Mouse (Mus musculus) CD8-positive naive resting alpha-beta T cell, adult 2 months (primary cell): ENCODE data around the gene Fbxl20.

Source experiments
- DNase-seq, 2 experiments: peaks; one replicate each; pipeline ENCODE4 v3.0.0; 2022; ENCODE audit warnings: low read depth in 2 of 2, low spot score in 2 of 2

Gene Fbxl20

DNA sequence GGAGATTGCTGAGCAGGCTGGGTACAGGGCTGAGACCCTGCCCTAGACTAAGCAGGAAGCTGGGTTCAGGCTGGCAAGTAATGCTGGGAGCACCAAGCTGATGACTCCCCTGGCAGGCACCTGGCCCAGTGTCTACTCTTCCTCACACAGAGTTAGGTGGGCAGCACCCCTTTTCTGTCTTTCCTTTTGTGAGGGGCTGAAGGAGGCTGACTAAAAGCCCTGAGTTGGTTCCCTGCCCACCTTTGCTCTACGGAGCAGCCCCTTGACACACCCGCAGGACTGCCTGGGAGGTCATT lies 99.7 kb downstream of the Fbxl20 start:
- DNase-seq: no peak

DNA sequence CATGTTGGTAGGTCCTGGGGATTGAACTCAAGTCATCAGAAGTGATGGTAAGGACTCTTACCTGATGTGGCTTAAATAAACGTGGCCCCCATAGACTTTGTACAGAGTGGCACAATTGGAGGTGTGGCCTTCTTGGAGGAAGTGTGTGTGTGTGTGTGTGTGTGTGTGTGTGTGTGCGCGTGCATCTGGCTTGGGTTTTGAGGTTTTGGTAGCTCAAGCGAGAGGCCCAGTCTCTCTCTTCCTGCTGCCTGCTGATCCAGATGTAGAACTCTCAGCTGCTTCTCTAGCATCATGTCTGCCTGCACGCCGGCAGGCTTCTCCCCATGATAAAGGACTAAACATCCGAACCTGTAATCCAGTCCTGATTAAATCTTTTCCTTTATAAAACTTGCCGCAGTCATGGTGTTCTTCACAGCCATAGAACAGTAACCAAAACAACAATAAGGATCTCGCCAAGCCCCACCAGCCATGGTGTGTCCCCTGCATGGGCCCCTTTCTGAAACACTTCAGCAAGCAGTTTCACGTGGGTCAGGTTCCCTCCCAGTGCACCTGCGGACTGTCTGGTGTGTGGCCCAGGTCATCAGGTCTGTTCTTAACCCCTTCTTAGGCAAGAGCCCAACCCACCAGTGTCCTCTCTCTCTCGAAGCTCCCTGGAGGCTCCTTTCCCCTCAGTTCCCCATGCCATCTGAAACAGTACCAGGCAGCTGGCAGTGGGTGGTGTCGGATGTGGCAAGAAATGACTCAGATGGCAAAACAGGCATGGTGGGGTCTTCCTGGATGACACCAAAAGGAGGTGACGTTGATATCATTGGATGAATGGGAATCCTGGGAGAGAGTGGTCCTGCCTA lies 100.3 kb downstream of the Fbxl20 start:
- DNase-seq: peak; percentile 32 to 41

GRCm38 (mm10) chr11:98047745-98048144 lies 102.5 kb downstream of the Fbxl20 start:
- DNase-seq: no peak

GRCm38 (mm10) chr11:98046466-98046865 lies 103.7 kb downstream of the Fbxl20 start:
- DNase-seq: no peak

DNA sequence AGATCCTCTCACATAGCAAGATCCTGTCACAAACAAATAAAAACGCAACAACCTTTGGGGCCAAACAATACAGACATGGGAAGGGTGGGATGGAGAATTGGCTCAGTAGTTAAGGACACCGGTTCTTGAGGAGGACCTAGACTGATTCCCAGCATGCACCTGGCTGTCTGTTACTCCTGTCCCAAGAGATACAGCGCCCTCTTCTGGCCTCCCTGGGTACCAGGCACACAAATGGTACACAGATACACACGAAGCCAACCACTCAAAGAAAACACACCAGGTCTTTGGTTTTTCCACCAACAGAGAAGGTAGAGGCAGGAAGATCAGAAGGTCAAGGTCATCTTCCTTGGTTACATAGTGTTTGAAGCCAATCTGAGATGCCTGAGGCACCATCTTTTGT lies 104.6 kb downstream of the Fbxl20 start:
- no peak for DNase-seq

DNA sequence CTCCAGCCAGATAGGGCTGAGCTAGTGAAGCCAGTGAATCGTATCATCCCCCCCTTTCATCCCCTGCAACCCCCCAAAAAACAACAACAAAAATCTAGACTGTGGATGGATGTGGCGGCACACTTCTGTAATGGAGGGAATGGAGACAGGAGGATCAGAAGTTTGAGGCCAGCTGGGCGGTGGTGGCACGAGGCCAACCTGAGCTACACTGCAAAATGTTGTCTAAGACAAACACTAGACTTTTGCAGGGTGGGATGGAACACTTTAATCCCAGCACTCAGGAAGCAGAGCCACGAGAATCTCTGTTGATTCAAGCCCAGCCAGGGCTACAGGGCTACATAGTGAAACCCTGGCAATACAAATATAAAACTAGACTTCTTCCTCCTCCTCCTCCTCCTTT lies 106.1 kb downstream of the Fbxl20 start:
- DNase-seq: no peak

DNA sequence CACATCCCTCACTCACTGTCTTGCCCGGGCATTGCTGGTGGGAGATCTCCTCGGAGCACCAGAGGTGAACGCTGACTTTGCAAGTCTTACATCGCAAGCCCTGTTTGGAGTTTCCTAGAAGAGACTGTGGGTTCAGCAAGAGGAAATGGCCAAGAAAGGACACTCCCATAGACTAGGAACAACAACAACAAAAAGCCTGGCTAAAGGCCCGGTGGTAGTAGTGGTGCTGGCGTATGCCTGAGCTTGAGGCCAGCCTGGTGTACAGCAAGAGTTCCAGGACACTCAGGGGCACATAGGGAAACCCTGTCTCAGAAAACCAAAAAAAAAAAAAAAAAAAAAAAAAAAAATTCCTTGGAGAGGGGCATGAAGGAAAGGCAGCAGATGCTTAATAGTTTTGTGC lies 107.5 kb downstream of the Fbxl20 start:
- no peak for DNase-seq

- no peak for DNase-seq
Observed at GRCm38 (mm10) chr11:98040975-98041374, 109.2 kb downstream of the Fbxl20 start.

- DNase-seq: no peak
Observed at GRCm38 (mm10) chr11:98037871-98038270, 112.3 kb downstream of the Fbxl20 start.

- no peak for DNase-seq
Observed at GRCm38 (mm10) chr11:98035977-98036377, 114.2 kb downstream of the Fbxl20 start.

DNA sequence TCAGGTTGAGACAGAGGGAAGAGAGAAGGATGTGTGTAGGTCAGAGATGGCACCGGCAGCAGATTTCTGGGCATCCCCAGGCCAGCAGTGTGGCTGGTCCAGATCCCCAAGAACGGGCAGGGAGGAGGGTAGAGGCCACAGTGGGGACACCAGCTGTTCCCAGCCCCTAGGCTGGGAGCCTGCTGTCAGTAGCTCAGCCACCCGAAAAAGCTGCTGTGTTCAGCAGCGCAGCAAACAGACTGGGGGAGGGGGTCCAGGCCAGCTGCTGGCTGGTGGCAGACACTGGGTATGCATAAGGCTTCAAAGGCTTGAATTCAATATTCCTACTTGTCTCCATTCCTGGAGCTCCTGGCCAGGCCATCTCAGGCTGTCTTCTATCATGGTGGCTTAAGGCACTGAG lies 115.4 kb downstream of the Fbxl20 start:
- DNase-seq: no peak

GRCm38 (mm10) chr11:98034061-98034460 lies 116.1 kb downstream of the Fbxl20 start:
- DNase-seq: no peak
